Mouse (Mus musculus): ENCODE measurements at regions not wholly inside any gene's neighbourhood (a gene's known extent, or its start where the extent isn't known, plus 50 kb on each side); places are given as distances from the start of the nearest gene placed in this dataset.

GRCm38 (mm10) chr5:107048607-107049006, 84.5 kb downstream of the Cdc7 start:
- TF ChIP-seq CTCF (IDR thresholded peaks at IDR 0.05; ENCODE audit: low read depth) (no peak), EP300 (IDR thresholded peaks at IDR 0.05; ENCODE audit: low read depth) (no peak)

Measured in liver, postnatal 0 days (tissue).